Mouse (Mus musculus): ENCODE results near the gene Dcun1d1.

DNA sequence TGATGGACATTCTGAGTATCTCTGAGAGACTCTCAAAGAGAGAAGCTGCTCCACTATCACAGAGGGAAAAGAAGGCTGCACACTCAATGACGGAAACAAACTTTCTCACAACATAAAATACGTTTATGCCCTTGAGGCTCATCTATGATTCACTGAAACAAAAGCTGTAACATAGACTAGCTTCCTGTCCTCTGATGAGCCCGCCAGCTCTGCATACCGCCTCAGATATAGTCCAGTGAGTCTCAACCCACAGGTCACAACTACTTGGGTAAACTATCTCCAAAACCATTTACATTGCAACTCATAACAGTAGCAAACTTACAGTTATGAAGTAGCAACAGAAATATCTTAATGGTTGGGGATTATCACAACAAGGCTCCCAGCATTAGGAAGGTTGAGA, 14.7 kb downstream of the Dcun1d1 start:
- no peak for TF ChIP-seq CTCF (IDR thresholded peaks at IDR 0.05; ENCODE audit: borderline replicate concordance, insufficient read depth, low read depth, low read length)
- TF ChIP-seq POLR2A (IDR thresholded peaks at IDR 0.05; ENCODE audit: borderline replicate concordance, insufficient read depth, low read length): no peak
